ENCODE assay signal across 19 mouse cellular contexts in the genomic region with DNA sequence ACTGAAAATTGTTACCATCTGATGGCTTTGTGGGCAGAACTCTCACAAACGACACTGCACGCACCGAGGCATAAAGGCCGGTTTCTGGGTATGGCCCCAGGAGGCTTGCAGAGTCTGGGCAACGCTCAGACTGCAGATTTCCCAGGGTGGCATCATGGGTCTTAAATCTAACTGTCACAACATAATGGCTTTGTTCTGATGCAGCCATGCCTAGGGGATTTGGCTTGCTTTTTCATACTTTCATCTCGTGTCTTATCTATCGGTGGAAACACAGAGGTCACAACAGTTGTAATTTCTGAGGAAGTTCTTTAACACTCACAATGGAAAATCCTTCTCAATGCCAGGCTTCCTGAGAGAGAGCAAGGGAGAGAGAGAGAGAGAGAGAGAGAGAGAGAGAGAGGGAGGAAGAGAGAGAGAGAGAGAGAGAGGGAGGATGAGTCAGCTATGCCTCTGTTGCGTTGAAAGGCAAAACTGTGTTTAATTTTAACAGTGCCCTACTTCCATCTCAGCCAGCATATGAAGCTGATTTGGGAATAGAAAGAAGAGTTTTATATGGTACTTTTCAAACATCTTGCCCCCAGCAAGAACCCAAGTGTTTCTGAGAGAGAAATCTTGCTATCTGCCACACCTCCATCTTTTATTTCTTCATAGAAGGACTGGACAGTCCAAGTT.
DNase-seq lines count a peak whose midpoint lies in the region; ATAC-seq lines count a peak whose summit lies in the region.
"Had no signal": no experiment of that assay in that cellular context is flagged by ENCODE, and none has a peak within 500 bp of the region (broad histone marks: within the 10 kb centered on the region; RNA-seq: fewer than 3 reads in every experiment).

No protein-coding gene starts in this region.

- H3K4me3 ChIP-seq in hindbrain, embryonic 16.5 days (ENCODE audit: low read length) = no peak overlapping the region
- no peak overlapping the region for H3K4me3 ChIP-seq in hindbrain, embryonic 12.5 days
- H3K4me3 ChIP-seq in neural tube, embryonic 12.5 days = no peak overlapping the region
- no peak overlapping the region for H3K4me3 ChIP-seq in kidney, embryonic 16.5 days (ENCODE audit: low read length)
- H3K4me3 ChIP-seq: erythroblast, embryonic 14.5 days; midbrain, embryonic 12.5 days had no signal

- H3K27me3 ChIP-seq in hindbrain, embryonic 16.5 days (replicated peaks; ENCODE audit: control insufficient read depth, insufficient read depth, low read length) = no peaks in the 10 kb centered on the region
- H3K27me3 ChIP-seq in hindbrain, embryonic 12.5 days = no peaks in the 10 kb centered on the region
- H3K27me3 ChIP-seq in neural tube, embryonic 12.5 days (replicated peaks) = no peaks in the 10 kb centered on the region
- H3K27me3 ChIP-seq in kidney, embryonic 16.5 days (ENCODE audit: insufficient read depth, low read length) = no peaks in the 10 kb centered on the region
- H3K27me3 ChIP-seq: midbrain, embryonic 12.5 days had no signal

- H3K9me3 ChIP-seq in hindbrain, embryonic 16.5 days (ENCODE audit: control insufficient read depth, low read length) = no peaks in the 10 kb centered on the region
- H3K9me3 ChIP-seq in hindbrain, embryonic 12.5 days (replicated peaks) = no peaks in the 10 kb centered on the region
- H3K9me3 ChIP-seq in neural tube, embryonic 12.5 days = no peaks in the 10 kb centered on the region
- no peaks in the 10 kb centered on the region for H3K9me3 ChIP-seq in kidney, embryonic 16.5 days (ENCODE audit: low read length)
- H3K9me3 ChIP-seq: midbrain, embryonic 12.5 days had no signal

- H3K27ac ChIP-seq in hindbrain, embryonic 16.5 days (ENCODE audit: low read depth, low read length) = no peak overlapping the region
- H3K27ac ChIP-seq in hindbrain, embryonic 12.5 days = no peak overlapping the region
- no peak overlapping the region for H3K27ac ChIP-seq in neural tube, embryonic 12.5 days
- H3K27ac ChIP-seq in kidney, embryonic 16.5 days (ENCODE audit: low read length) = no peak overlapping the region
- H3K27ac ChIP-seq: macrophage; midbrain, embryonic 12.5 days had no signal

- H3K36me3 ChIP-seq in hindbrain, embryonic 16.5 days (ENCODE audit: control insufficient read depth, insufficient read depth, low read length) = no peaks in the 10 kb centered on the region
- H3K36me3 ChIP-seq in hindbrain, embryonic 12.5 days = no peaks in the 10 kb centered on the region
- H3K36me3 ChIP-seq in neural tube, embryonic 12.5 days = no peaks in the 10 kb centered on the region
- H3K36me3 ChIP-seq in kidney, embryonic 16.5 days (ENCODE audit: insufficient read depth, low read length) = no peaks in the 10 kb centered on the region
- H3K36me3 ChIP-seq: midbrain, embryonic 12.5 days had no signal

- ATAC-seq in hindbrain, embryonic 16.5 days = 0 out of 2 replicates have a peak, but pooled peaks have one; percentile 30
- ATAC-seq in hindbrain, embryonic 12.5 days (ENCODE audit: low FRiP score) = no peak
- ATAC-seq in neural tube, embryonic 12.5 days (ENCODE audit: low FRiP score, low read depth) = peak; percentile 74
- ATAC-seq in kidney, embryonic 16.5 days (ENCODE audit: low FRiP score, low TSS enrichment) = no peak
- ATAC-seq: forebrain, embryonic 14.5 days; inflammation-experienced regulatory T-cells, adult 6 months had no signal

- H3K4me1 ChIP-seq in hindbrain, embryonic 16.5 days (ENCODE audit: control insufficient read depth, insufficient read depth, low read depth, low read length) = no peaks in the 10 kb centered on the region
- no peaks in the 10 kb centered on the region for H3K4me1 ChIP-seq in hindbrain, embryonic 12.5 days
- 0 out of 2 replicates have a peak, but pooled peaks cover 4% of the 10 kb centered on the region for H3K4me1 ChIP-seq in neural tube, embryonic 12.5 days
- 0 out of 2 replicates have a peak, but pooled peaks cover 3% of the 10 kb centered on the region for H3K4me1 ChIP-seq in kidney, embryonic 16.5 days (ENCODE audit: insufficient read depth, low read length)

- DNase-seq in right cerebral cortex, adult 18-20 months = peak; percentile 4
- DNase-seq in right cerebral cortex, postnatal 25 days = no peak
- DNase-seq in urinary bladder, postnatal 25 days (ENCODE audit: low spot score) = no peak
- DNase-seq: adrenal gland, adult 8-10 months; cerebellum, adult 8-10 months; kidney, adult 8-10 months; kidney, postnatal 36 days; lung, embryonic 14.5 days had no signal

- no peak overlapping the region for H3K9ac ChIP-seq in hindbrain, embryonic 16.5 days (ENCODE audit: low read depth, low read length)
- H3K9ac ChIP-seq in hindbrain, embryonic 12.5 days = no peak overlapping the region
- no peak overlapping the region for H3K9ac ChIP-seq in neural tube, embryonic 12.5 days
- no peak overlapping the region for H3K9ac ChIP-seq in kidney, embryonic 16.5 days (replicated peaks; ENCODE audit: low read length)
- H3K9ac ChIP-seq: lung, embryonic 14.5 days; midbrain, embryonic 12.5 days had no signal

- no peak overlapping the region for H3K4me2 ChIP-seq in hindbrain, embryonic 16.5 days (ENCODE audit: low read length)
- no peak overlapping the region for H3K4me2 ChIP-seq in hindbrain, embryonic 12.5 days (replicated peaks)
- no peak overlapping the region for H3K4me2 ChIP-seq in neural tube, embryonic 12.5 days (replicated peaks)
- no peak overlapping the region for H3K4me2 ChIP-seq in kidney, embryonic 16.5 days (replicated peaks; ENCODE audit: low read depth, low read length)
- H3K4me2 ChIP-seq: heart, embryonic 11.5 days; liver, embryonic 11.5 days; lung, embryonic 14.5 days; midbrain, embryonic 12.5 days had no signal

- 38% methylated on average over 8 of the region's 8 CpGs for WGBS in hindbrain, embryonic 16.5 days
- 48% methylated on average over 8 of the region's 8 CpGs for WGBS in hindbrain, embryonic 12.5 days
- 22% methylated on average over 8 of the region's 8 CpGs for WGBS in neural tube, embryonic 12.5 days
- 60% methylated on average over 8 of the region's 8 CpGs for WGBS in kidney, embryonic 16.5 days

Comparison
In these comparisons a context has a peak if more than half of its experiments do, and no peak if none do; other contexts are left out.
1. ATAC-seq: peak in hindbrain, embryonic 16.5 days (single experiment) and neural tube, embryonic 12.5 days (single experiment); none in hindbrain, embryonic 12.5 days (single experiment) and kidney, embryonic 16.5 days (single experiment).